Mouse (Mus musculus) heart, adult 2 months (tissue): ENCODE data around the gene Gpr157.

Experiments used
- CTCF ChIP-seq: fragments of 200-600 bp; IDR thresholded peaks from 2 replicates; pipeline ENCODE4 v1.8.1; 2022; ENCODE audit warnings: antibody characterized with exemption, mild to moderate bottlenecking, moderate library complexity
- EP300 ChIP-seq: fragments of 200-500 bp; IDR thresholded peaks from 2 replicates; pipeline ENCODE4 v1.6.1; 2011; ENCODE audit warnings: low read depth, low read length, control low read depth; ENCODE audit not compliant: insufficient read depth
- POLR2A ChIP-seq: fragments of 200-500 bp; IDR thresholded peaks from 2 replicates; pipeline ENCODE4 v1.6.1; 2011; ENCODE audit warnings: mild to moderate bottlenecking, low read depth, low read length, control low read depth; ENCODE audit not compliant: insufficient read depth

GRCm38 (mm10) chr4:150136693-150137092 is 49.5 kb downstream of the Gpr157 start:
- no peak for TF ChIP-seq POLR2A
- peak; percentile 99; the same call in 1 of the 2 replicates for TF ChIP-seq CTCF
- TF ChIP-seq EP300: no peak
